Mouse (Mus musculus): ENCODE measurements at regions not wholly inside any gene's neighbourhood (a gene's known extent, or its start where the extent isn't known, plus 50 kb on each side); places are given as distances from the start of the nearest gene placed in this dataset.

- no peak for TF ChIP-seq CTCF (IDR thresholded peaks at IDR 0.05; ENCODE audit: borderline replicate concordance, control insufficient read depth, extremely low read depth, insufficient read depth, low read length, poor library complexity)
- no peak for TF ChIP-seq POLR2A (IDR thresholded peaks at IDR 0.05; ENCODE audit: control insufficient read depth, extremely low read depth, insufficient read depth, low read length, poor library complexity)
Measured at GRCm38 (mm10) chr11:45472171-45472570, 379.7 kb upstream of the Clint1 start.

Data from thymus, adult 2 months (tissue).